Mouse (Mus musculus) MEL-GATA-1-ER (cell line): Measurements from ENCODE around the gene Fam166a.
A peak's percentile ranks its signal among the peaks of the same experiment; 100 is the strongest.

Experiments
- DNase-seq: peaks from one replicate; pipeline ENCODE4 v3.0.0-alpha.2; 2012; ENCODE audit warnings: low read depth; ENCODE audit errors: extremely low read depth

The Fam166a gene

DNA sequence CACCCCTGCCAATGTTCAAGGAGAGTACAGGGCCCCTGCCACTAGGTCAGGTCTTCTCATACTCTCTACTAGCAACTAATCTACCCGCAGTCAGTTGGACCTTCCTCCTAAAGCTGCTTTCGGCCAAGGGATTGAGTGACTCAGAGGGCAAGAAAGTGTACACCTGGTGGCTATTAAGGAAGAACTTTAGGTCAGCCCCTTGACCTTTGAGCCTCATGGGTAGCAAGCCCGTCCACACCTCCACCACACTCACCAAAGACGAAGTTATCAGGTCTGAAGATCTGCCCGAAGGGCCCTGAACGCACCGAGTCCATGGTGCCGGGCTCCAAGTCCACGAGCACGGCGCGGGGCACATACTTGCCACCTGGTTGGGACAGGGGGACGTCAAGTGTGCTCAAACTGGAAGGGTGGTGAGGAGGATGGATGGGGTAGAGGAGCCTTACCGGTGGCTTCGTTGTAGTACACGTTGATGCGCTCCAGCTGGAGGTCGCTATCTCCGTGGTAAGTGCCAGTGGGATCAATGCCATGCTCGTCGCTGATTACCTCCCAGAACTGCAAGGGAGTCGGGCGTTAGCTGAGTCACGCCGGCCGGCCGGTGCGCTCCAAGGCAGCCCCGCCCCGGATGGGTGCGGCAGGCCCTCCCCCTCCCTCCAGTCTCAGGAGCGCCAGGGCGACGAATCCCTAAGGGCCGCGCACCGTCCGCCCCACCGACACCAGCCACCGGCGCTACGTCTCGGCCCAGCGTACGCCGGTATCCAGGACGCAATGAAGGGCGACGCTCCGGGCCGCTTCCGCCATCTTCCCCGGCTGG lies 5.3 kb downstream of the Fam166a start:
- peak; percentile 65 for DNase-seq

DNA sequence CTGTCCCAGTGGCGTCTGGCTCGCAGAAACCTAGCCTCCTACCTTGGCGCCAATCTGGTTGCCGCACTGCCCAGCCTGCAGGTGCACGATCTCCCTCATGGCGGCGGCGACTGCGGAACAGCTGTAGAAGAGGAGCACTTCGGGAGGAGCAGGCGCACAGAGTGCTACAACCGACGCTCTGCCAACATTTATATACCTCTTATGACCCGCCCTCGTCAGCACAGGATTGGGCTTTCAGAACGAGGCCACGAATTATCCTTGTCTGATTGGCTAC lies 5.9 kb downstream of the Fam166a start, which contains the start of gene Tubb4b:
Gene Tubb4b (minus strand): TSS at position 211 of the 274 bp plus-strand sequence.
- no peak for DNase-seq

DNA sequence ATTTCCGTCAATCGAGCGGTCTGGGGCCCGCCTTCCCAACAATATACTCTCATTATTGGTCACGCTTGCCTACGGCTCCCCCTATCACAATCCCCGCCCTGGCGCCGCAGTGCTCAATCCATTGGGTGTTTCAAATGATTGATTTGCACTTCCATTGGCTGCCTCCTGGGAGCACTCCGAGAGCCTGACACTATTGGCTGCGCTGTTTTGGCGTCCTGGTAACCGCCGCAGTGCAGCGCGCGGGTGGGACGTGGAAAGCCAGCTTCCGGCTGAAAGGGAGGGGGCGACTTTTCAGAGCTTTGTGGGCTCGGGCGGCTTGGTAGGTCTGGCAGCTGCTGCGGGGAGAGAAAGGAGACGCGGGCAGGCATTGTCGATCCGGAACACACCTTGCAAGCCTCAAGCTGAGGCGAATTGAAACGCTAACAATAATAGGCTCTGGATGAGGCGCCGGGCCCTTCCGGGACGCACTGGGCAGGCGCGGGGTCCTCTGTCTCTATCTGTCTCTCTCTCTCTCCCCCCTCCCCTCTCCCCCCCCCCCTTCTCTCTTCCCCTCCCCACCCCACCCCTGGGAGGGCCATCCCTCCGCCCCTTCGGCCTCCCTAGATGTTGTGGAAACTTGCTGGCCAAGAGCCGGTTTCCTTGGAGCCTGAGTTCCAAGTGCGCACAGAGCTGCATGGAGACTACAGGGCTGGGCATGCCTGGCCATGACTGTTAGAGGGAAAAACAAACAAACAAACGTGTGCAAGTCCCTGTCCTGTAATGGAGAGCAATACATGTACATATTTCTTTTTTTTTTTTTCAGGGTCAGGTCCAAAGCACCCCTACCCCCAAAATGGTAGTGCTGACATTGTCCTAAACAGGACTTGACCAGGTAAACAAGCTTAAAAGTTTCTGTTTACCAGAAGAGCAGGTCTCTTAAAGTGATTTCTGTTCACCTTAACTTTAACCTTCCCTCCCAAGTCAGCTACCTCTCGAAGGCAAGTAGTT lies 6.5 kb downstream of the Fam166a start:
- peak; percentile 99 for DNase-seq

DNA sequence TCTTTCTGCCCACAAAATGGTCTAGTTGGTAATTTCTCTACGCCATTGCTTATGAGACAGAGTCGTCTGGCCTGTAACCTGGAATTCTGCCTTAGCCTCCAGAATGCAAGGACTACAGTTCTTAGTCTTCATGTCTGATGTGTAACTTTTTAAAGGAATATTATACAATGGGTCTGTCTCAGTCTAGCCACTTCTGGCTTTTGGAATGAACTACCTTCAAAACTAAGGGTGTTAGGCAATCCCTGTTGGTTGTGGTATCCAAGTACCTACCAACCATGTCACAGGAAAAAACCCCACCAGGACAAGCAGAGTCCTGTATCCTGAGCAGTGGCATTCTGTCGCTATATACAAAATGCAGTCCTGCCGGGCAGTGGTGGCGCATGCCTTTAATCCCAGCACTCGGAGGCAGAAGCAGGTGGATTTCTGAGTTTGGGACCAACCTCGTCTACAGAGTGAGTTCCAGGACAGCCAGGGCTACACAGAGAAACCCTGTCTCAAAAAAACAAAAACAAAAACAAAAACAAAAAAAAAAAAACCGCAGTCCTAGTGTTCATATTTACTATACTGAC lies 7.3 kb downstream of the Fam166a start:
- DNase-seq: no peak

DNA sequence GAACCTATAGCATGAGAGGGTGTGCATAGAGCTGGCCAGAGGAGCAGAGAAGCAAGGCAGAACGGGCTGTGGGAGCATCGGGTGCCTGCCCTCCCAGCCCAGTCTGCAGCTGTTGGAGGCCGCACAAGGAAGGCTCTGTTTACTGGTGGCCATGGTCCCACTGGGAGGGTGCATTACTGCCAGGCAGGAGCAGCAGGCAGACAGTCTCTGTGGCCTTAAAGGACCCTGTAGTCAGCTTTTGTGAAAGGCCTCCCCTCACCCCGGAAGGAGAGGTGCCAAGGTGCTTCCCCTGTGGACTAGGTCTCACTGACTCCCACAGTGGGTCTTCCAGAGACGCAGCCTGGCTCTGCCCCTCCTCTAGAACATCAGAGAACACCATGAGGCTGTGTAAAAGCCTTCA lies 8.3 kb downstream of the Fam166a start:
- DNase-seq: no peak

DNA sequence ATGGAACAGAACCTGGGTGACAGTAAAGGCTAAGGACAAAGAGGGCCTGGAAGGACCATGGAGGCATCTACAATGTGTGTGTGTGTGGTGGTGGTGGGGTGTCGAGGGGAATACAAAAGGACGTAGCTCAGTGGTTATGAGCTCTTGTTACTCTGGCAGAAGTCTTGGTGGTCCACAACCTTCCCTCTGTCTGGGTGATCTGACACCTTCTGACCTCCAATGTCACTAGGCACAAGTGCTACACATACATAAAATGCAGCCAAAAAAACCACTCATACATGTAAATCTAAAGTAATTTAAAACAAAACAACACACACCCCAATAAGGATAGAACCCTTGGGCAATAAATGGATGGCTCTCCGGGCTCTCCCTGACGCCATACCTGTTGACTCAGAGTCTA lies 8.9 kb downstream of the Fam166a start:
- no peak for DNase-seq

DNA sequence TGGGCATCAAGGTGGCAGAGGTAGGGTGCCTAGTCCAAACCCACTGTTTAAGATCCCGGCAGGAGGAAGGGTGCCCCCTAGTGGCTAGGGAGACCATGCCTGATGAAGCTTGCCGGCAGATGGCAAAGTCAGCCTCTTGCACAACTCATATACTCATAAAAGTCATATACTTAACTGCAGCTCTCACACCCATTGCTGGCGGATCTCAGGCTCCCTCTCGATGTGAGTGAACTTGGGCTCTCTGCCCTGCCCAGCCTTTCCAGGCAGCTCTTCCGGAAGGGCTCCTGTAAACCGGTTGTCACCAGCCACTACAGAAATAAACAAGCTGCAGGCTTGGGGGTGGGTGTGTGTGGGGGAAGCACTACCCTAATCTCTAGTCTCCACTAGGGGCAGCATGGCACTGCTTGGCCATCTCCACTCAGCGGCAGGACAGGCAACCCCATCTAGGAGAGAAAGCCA lies 9.9 kb downstream of the Fam166a start:
- DNase-seq: peak; percentile 84

DNA sequence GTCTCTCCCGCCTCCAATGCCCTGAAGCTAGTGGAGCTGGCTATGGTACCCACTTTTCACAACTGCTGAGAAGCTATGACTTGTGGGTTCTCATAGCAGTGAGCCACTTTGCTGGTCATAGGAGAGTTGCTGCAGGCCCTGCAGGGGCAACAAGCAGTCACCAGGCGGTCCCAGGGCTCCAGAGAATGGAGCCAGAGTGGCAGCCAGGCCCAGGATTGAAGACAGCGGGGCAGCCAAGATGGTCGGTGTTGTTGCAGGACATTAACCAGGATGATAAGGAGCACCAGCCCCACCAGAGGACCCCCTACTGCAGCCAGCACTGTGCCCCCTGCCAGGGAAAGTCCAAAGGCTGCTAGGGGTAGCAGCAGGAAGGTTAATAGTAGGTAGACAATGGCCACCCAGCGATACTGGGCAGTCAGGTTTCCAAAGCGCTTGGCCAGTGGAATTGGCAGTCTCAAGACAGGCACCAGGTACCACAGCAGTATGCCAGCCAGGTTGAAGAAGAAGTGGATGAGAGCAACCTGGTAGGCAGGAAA lies 10.5 kb downstream of the Fam166a start:
- no peak for DNase-seq

DNA sequence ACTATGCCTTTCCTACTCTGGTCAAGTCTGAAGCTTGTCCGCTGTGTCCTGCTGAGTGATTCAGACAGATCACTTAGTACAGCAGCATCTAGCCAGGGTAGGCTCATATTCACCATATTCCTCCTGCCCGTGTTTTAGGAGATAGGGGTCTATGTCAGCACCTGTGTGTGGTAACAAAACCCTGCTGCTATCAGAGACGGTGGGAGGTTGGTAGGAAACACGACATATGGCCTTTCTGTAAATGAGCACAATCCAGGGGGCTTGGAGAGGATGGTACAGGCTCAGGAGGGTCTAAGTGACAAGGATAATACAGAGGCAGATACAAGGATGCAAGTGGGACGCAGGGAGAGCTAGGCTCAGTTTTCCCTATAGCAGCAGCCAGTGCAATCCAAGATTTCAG lies 11.0 kb downstream of the Fam166a start:
- no peak for DNase-seq

DNA sequence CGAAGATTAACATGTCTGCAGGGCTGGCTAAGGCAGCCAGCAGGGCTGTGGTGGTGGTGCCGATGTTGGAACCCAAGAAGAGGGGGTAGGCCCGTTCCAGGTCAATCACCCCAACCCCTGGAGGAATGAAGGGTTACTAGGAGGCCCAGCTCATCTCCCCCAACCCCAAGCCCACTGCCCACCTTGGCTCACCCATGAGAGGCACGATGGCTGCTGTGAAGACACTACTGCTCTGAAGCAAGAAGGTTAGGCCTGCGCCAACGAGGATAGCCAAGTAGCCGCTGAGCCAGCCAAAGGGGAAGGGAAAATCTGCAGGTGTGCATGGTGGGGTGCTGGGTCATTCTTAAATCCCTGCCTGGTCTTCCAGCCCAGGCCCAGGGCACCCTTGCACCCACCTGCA lies 12.0 kb downstream of the Fam166a start:
- DNase-seq: no peak

DNA sequence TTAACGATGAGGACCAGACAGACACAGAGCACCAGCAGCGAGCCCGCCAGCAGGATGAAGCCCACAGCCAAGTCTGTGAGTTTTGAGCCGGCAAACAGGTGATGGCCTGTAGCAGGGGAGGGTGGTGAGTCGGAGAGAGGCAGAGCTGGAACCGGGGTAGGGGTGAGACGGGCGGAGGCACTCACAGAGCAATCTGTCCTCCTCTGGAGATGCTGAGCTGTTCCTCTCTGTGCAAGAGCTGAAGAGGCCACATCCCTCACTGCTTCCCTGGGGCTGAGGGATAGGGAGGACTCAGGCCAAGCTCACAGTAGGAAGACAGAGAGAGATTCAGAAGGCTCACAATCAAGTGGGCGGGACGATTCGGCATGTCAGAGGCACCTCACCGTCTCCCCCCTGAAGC lies 12.5 kb downstream of the Fam166a start:
- DNase-seq: no peak

DNA sequence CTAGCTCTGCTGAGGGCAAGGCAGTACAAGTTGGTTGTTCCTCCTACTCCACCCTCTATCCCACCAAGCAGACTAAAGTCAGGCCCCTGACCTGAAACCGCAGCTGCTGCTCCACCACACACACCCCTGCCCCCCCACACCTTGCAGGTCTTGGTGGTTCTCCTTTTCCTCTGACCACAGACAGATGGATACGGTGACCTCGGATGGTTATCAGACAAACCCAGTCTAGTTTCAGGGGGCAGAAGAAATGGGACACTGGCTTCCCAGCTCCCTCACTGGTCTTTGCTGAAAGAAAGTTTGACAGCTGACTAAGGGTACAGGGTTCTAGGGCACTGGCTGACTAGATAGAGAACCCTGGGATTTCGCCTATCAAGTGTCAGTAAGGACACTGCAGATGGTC lies 14.9 kb downstream of the Fam166a start:
- peak; percentile 68 for DNase-seq

DNA sequence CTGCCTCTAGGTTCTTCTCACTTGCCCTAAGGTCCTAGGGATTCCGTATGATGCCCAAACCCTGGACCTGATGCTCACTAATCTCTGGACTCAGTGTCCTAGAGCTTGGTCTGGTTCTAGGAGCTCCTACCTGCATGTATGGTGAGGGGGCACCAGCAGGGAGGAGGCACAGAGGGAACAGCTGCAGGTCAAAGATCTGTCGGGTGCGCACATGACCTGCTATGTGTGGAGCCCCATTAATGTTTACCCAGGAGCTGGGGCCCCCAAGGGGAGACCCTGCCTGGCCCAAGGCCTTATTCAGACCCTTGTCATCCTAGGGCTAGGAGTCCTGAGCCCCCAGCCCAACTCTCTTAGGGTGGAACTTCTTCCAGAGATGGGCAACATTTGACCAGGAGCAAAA lies 15.5 kb downstream of the Fam166a start, which contains the start of gene Slc34a3:
Gene Slc34a3 (minus strand): TSS at position 315 of the 400 bp plus-strand sequence.
- no peak for DNase-seq

DNA sequence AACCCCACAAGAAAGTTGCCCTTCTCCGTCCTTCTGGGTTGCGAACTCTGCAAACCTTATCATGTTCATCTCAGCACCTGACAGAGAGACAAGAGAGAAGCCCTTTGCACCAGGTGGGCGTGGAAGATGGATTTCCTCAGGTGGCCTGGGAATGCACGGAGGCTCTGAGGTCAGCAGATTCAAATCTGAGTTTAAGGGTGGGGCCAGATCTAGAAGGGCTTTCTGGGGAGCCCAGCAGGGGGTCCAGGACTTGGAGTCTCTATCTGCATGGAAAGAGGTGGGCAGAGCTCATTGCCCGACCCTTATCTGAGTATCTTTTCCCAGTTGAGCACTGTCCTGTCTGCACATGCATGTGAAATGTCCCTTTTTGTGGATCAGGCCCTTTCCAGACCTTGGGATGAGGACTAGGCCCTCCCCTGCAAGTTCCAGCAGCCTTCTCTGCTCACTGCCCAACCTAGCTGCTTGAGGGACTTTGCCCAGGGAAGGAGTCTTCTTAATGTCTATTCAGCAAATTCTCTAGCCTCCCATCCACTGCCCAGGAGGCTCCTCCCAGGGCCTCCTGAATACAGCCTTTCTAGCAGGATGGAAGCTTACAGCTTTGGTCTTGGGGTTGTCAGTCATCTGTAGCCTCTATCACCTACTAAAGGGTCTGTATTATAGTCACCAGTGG lies 16.1 kb downstream of the Fam166a start:
- DNase-seq: no peak

DNA sequence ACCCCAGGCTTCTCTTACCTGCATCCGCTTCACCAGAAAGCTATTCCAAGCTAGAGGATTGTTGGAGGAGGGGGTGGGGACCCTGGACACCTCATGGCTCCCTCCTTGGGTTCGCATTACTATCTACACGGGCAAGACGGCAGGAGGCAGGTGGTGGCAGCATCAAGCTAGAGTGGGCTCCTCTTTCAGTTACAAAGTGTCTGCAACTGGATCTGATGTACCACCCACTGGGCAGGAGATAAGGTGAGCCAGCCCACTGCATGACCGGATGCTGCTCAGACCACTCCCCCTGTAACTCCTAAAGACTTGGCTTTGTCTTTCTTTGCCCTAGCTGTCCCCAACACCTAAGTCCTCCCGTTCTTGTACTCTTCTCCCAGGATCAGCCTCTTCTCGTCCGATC lies 18.1 kb downstream of the Fam166a start, which contains the start of gene Rnf224:
Gene Rnf224 (minus strand): TSS at position 174 of the 400 bp plus-strand sequence.
- DNase-seq: no peak

DNA sequence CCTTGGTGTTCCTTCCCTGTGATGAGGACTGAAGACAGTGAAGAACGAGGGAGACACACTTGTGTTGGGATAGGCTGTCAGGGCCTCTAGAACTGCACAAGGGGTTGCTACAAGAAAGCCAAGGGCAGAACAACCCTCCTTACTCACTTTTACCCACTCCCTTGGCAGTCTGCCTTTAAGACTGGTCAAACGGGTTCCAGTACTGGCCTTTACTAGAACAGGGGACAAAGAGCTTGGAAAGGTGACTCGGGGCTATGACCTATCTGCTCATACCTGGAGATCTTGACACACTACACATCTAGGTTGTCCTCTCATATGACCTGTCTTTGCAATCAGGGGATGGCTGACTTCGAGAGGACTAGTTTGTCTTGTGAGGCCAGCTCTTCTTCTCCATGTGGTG lies 19.0 kb downstream of the Fam166a start:
- no peak for DNase-seq

DNA sequence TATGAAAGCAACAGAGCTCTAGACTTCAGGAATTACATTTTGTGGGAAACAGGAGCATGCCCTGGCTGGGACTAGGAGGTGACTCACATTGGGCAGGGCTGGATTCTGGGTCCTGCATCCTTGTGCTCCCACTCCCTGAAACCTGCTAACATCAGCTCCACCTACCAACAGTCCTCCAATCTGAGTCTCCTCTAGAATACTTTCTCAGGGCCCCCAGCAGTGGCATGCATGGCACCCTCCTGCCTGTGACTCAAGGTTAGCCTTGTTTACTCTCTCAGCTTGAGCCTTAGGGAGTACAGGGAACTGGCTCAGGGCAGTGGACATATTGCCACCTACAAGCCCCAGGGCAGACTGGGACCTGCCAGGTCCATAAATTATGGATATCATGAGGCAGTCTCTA lies 19.6 kb downstream of the Fam166a start:
- no peak for DNase-seq

DNA sequence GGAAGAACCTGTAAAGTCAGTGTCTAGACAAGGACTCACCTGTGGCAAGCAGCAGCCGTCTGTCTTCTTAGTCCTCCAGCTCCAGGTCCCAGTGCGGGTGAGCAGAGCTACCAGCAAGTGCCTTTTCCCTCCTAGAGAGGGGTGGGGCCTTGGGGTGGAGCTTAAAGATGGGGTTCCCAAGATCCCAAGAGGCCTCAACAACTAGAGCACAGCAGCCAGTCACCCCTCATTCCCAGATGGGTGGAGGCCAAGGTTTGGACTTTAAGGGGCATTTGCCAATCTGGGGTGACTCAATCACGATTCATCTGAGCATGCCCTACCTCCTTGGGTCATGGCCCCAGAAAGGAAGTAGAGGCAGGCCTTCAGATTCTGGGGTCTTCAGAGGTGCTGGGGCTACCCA lies 21.2 kb downstream of the Fam166a start:
- DNase-seq: no peak

DNA sequence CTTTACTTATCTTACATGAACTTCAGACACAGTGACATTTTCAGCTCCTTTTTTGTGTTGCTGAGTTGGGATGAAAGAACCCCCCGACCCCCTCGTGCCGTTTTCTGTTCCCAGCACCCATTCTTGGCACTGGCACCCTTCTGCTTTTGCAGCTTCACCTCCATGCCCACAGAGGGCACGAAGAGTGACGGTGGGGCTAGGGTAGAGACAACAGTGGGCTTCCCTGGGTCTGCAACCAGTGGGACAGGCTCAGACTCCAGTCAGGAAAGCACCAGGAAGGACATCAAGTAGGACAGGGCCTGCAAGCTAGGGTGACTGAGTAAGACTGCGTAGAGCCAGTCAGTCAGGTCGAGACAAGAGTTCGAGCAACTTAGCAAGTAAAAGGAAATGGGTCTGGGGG lies 21.8 kb downstream of the Fam166a start:
- no peak for DNase-seq

DNA sequence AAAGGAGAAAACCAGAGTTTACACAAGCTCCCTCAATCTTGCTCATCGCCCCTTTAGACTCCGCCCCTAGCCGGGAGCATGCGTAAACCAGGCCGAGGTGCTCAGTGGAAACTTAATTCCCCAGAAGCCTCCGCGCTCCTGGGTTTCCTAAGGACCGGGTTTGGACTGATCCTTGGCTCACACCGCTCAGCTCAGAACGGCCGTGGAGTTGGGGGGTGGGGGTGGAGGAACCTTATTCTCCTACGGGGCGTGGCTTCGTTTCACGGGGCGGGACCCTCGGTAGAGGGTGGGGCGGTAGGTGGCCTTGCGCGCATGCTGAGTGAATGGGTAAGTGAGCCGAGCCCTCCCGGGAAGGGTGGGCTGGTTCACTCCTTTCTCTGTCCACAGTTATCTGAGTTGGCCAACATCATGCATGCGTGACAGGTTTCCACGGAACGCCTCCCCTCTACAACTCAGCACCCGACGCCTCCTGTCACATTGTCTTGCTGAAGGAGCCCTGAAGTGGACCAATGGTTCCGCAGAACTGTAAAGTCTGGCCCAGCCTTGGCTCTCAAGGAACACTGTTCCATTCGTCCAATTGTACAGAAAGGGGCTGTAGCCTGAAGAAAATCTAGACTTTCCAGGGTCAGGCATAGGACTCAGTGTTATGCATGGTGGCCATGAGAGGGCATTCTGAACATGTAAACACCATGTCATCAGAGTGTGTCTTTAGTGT lies 22.3 kb downstream of the Fam166a start:
- DNase-seq: peak; percentile 81

DNA sequence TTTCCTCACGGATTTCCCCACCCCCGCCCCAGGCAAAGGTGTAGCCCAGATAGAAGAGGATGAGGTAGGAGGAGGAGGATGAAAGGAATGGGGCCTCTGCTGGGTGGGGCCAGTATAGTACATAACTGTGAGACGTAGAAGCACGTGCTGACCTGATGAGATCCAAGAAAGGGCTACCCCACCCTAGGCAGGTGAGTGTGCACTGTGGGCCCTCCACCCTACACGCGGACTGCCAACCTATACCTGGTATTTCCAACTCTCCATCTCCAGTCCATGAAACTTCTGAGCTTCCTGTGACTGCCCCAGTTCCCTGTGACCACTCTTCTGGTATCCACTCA lies 22.9 kb downstream of the Fam166a start:
- no peak for DNase-seq
